19 mouse cellular contexts compared by ENCODE assay signal in the genomic region with DNA sequence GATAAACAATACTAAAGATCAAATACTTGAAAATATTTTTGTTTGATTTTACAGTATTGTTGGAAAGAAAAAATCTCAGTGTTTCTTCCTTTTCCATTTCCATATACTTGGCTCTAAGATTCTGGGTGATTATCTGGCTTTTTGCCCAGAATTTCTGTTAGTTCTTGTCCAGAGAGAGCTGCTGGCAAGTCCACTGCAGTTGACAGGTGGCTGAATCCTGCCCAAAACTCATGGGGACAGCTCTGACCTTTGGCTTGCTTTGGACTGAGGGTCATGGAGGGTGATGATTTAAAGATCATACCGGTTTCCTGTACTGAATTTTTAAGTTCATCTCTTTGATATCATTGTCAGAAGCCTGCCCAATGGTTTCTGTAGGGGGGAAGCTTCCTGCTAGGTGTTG. TPM values are rescaled to one million over a fixed set of nuclear protein-coding genes. Genes with fewer than 3 reads are reported as not detected.
DNase-seq lines count a peak whose midpoint lies in the region; ATAC-seq and TF ChIP-seq lines count a peak whose summit lies in the region.
"Had no signal": no experiment of that assay in that cellular context is flagged by ENCODE, and none has a peak within 500 bp of the region (broad histone marks: within the 10 kb centered on the region; RNA-seq: fewer than 3 reads in every experiment).

No protein-coding gene starts in this region.

- WGBS in hindbrain, postnatal 0 days = 40% methylated on average over 1 of the region's 1 CpGs
- 55% methylated on average over 1 of the region's 1 CpGs for WGBS in hindbrain, embryonic 13.5 days
- 35% methylated on average over 1 of the region's 1 CpGs for WGBS in lung, embryonic 14.5 days
- WGBS in stomach, postnatal 0 days = 43% methylated on average over 1 of the region's 1 CpGs

- H3K9me3 ChIP-seq in hindbrain, postnatal 0 days (ENCODE audit: low read length) = no peaks in the 10 kb centered on the region
- 0 out of 2 replicates have a peak, but pooled peaks cover 3% of the 10 kb centered on the region for H3K9me3 ChIP-seq in hindbrain, embryonic 13.5 days
- H3K9me3 ChIP-seq in lung, embryonic 14.5 days (ENCODE audit: low read depth, low read length) = no peaks in the 10 kb centered on the region
- no peaks in the 10 kb centered on the region for H3K9me3 ChIP-seq in stomach, postnatal 0 days (ENCODE audit: control insufficient read depth, low read length)
- H3K9me3 ChIP-seq: embryonic facial prominence, embryonic 10.5 days; forebrain, embryonic 13.5 days; limb, embryonic 15.5 days; lung, embryonic 15.5 days had no signal

- no peak overlapping the region for H3K4me2 ChIP-seq in hindbrain, postnatal 0 days (ENCODE audit: low read depth, low read length)
- H3K4me2 ChIP-seq in hindbrain, embryonic 13.5 days = no peak overlapping the region
- H3K4me2 ChIP-seq in lung, embryonic 14.5 days = no peak overlapping the region
- H3K4me2 ChIP-seq in stomach, postnatal 0 days (replicated peaks; ENCODE audit: low read depth) = no peak overlapping the region
- H3K4me2 ChIP-seq: forebrain, embryonic 13.5 days; limb, embryonic 15.5 days; lung, embryonic 15.5 days had no signal

- TF ChIP-seq CTCF in hindbrain, postnatal 0 days (IDR thresholded peaks at IDR 0.05; ENCODE audit: low read depth) = no peak
- no peak for TF ChIP-seq CTCF in lung, embryonic 14.5 days (IDR thresholded peaks at IDR 0.05; ENCODE audit: low read depth)
- TF ChIP-seq CTCF in stomach, postnatal 0 days (IDR thresholded peaks at IDR 0.05; ENCODE audit: low read depth) = no peak

- peak; percentile 15 for DNase-seq in cerebellum, postnatal 36 days
- no peak for DNase-seq in cerebellum, adult 8-10 months
- peak; percentile 36 for DNase-seq in hindbrain, postnatal 0 days (ENCODE audit: low spot score)
- peak; percentile 43 for DNase-seq in lung, embryonic 14.5 days
- no peak for DNase-seq in lung, postnatal 25 days (ENCODE audit: low spot score)
- DNase-seq in kidney, postnatal 36 days = peak; percentile 9 to 14
- DNase-seq in stomach, postnatal 0 days (ENCODE audit: low spot score) = no peak
- DNase-seq: midbrain, embryonic 14.5 days; retina, postnatal 1 day; right cerebral cortex, postnatal 4 days; thymus, postnatal 4 days had no signal

- H3K9ac ChIP-seq in hindbrain, postnatal 0 days (replicated peaks; ENCODE audit: low read length) = no peak overlapping the region
- H3K9ac ChIP-seq in hindbrain, embryonic 13.5 days = no peak overlapping the region
- H3K9ac ChIP-seq in lung, embryonic 14.5 days = no peak overlapping the region
- no peak overlapping the region for H3K9ac ChIP-seq in stomach, postnatal 0 days (ENCODE audit: low read length)
- H3K9ac ChIP-seq: forebrain, embryonic 13.5 days; limb, embryonic 15.5 days; lung, embryonic 15.5 days had no signal

- H3K4me3 ChIP-seq in hindbrain, postnatal 0 days (ENCODE audit: low read length) = no peak overlapping the region
- H3K4me3 ChIP-seq in hindbrain, embryonic 13.5 days = no peak overlapping the region
- no peak overlapping the region for H3K4me3 ChIP-seq in lung, embryonic 14.5 days (ENCODE audit: low read depth, low read length)
- H3K4me3 ChIP-seq in stomach, postnatal 0 days (ENCODE audit: low read depth, low read length) = no peak overlapping the region
- H3K4me3 ChIP-seq: embryonic facial prominence, embryonic 10.5 days; forebrain, embryonic 13.5 days; limb, embryonic 15.5 days; lung, embryonic 15.5 days had no signal

- no peaks in the 10 kb centered on the region for H3K4me1 ChIP-seq in hindbrain, postnatal 0 days (ENCODE audit: insufficient read depth, low read length)
- H3K4me1 ChIP-seq in hindbrain, embryonic 13.5 days (replicated peaks) = no peaks in the 10 kb centered on the region
- no peaks in the 10 kb centered on the region for H3K4me1 ChIP-seq in lung, embryonic 14.5 days (ENCODE audit: insufficient read depth)
- H3K4me1 ChIP-seq in stomach, postnatal 0 days (replicated peaks; ENCODE audit: control insufficient read depth, insufficient read depth) = no peaks in the 10 kb centered on the region
- H3K4me1 ChIP-seq: embryonic facial prominence, embryonic 10.5 days; forebrain, embryonic 13.5 days; limb, embryonic 15.5 days; lung, embryonic 15.5 days had no signal

- ATAC-seq in hindbrain, postnatal 0 days = no peak
- no peak for ATAC-seq in hindbrain, embryonic 13.5 days (ENCODE audit: low FRiP score)
- no peak for ATAC-seq in lung, embryonic 14.5 days (ENCODE audit: insufficient read depth)
- ATAC-seq in stomach, postnatal 0 days (ENCODE audit: low FRiP score, low TSS enrichment) = no peak
- ATAC-seq: forebrain, embryonic 13.5 days had no signal

- TF ChIP-seq EP300 in stomach, postnatal 0 days (optimal IDR thresholded peaks at IDR 0.05) = no peak

- H3K36me3 ChIP-seq in hindbrain, postnatal 0 days (ENCODE audit: insufficient read depth, low read length) = no peaks in the 10 kb centered on the region
- no peaks in the 10 kb centered on the region for H3K36me3 ChIP-seq in hindbrain, embryonic 13.5 days
- no peaks in the 10 kb centered on the region for H3K36me3 ChIP-seq in lung, embryonic 14.5 days (ENCODE audit: insufficient read depth)
- no peaks in the 10 kb centered on the region for H3K36me3 ChIP-seq in stomach, postnatal 0 days (ENCODE audit: control insufficient read depth, insufficient read depth, low read length)
- H3K36me3 ChIP-seq: embryonic facial prominence, embryonic 10.5 days; limb, embryonic 15.5 days; lung, embryonic 15.5 days had no signal

- H3K27ac ChIP-seq in hindbrain, postnatal 0 days = no peak overlapping the region
- no peak overlapping the region for H3K27ac ChIP-seq in hindbrain, embryonic 13.5 days
- H3K27ac ChIP-seq in lung, embryonic 14.5 days (ENCODE audit: low read depth) = no peak overlapping the region
- no peak overlapping the region for H3K27ac ChIP-seq in stomach, postnatal 0 days (replicated peaks)
- H3K27ac ChIP-seq: embryonic facial prominence, embryonic 10.5 days; forebrain, embryonic 13.5 days; limb, embryonic 15.5 days; lung, embryonic 15.5 days had no signal

- no peaks in the 10 kb centered on the region for H3K27me3 ChIP-seq in hindbrain, postnatal 0 days (ENCODE audit: insufficient read depth, low read length)
- no peaks in the 10 kb centered on the region for H3K27me3 ChIP-seq in hindbrain, embryonic 13.5 days
- no peaks in the 10 kb centered on the region for H3K27me3 ChIP-seq in lung, embryonic 14.5 days (ENCODE audit: insufficient read depth, low read length)
- no peaks in the 10 kb centered on the region for H3K27me3 ChIP-seq in stomach, postnatal 0 days (ENCODE audit: control insufficient read depth, insufficient read depth, low read length)
- H3K27me3 ChIP-seq: forebrain, embryonic 13.5 days; limb, embryonic 15.5 days; lung, embryonic 15.5 days had no signal

RNA-seq across cellular contexts. Expression of gene Grm5, which starts 18.7 kb away (rescaled TPM):
- total RNA-seq in hindbrain, postnatal 0 days (2014; rRNA removed) = 160 and 179 TPM in 2 replicates
- 54.8 and 57.9 TPM in 2 replicates for polyA plus RNA-seq in hindbrain, postnatal 0 days (2015; fragmentation: Nextera tagmentation; extraction: Ambion mirVana)
- 25.1 and 27.1 TPM in 2 replicates for polyA plus RNA-seq in hindbrain, embryonic 13.5 days (2015; fragmentation: Nextera tagmentation; extraction: Ambion mirVana)
- 0.03 TPM in 1 of 2 replicates, not detected in the other for polyA plus RNA-seq in lung, embryonic 14.5 days (2014; fragmentation: Nextera tagmentation; extraction: Ambion mirVana)
- polyA plus RNA-seq in stomach, postnatal 0 days (2015; fragmentation: Nextera tagmentation; extraction: Ambion mirVana) = 0.02 TPM in 1 of 2 replicates, not detected in the other
- total RNA-seq: gastrocnemius, postnatal 4 days; heart, postnatal 25 days had no signal
- polyA plus RNA-seq: large intestine, adult 2 months had no signal

Comparison
In these comparisons a context has a peak if more than half of its experiments do, and no peak if none do; other contexts are left out.
1. DNase-seq: peak in cerebellum, postnatal 36 days (2 of 2), hindbrain, postnatal 0 days (single experiment), lung, embryonic 14.5 days (single experiment) and kidney, postnatal 36 days (2 of 2); none in cerebellum, adult 8-10 months (single experiment), lung, postnatal 25 days (single experiment) and stomach, postnatal 0 days (single experiment).
2. RNA of gene Grm5, which starts 18.7 kb away (polyA plus RNA-seq): 54.8 to 57.9 TPM in hindbrain, postnatal 0 days and 25.1 to 27.1 TPM in hindbrain, embryonic 13.5 days; 0.03 TPM in lung, embryonic 14.5 days and 0.02 TPM in stomach, postnatal 0 days; every median in the first group is over 10 times any median in the second.